Mouse (Mus musculus) lung, postnatal 4 days (tissue): ENCODE data around the gene Glra1.

Experiments
- DNase-seq, 2 experiments: peaks; one replicate each; pipeline ENCODE4 v3.0.0; 2021

Glra1 gene

GRCm38 (mm10) chr11:55517666-55518065 lies 90.3 kb downstream of the Glra1 start:
- no peak for DNase-seq

- peak in 1 of 2 experiments; percentile 15 for DNase-seq
These were observed 96.6 kb downstream of the Glra1 start for GRCm38 (mm10) chr11:55511374-55511773.

- no peak for DNase-seq
These were observed 102.5 kb downstream of the Glra1 start for GRCm38 (mm10) chr11:55505485-55505884.

DNA sequence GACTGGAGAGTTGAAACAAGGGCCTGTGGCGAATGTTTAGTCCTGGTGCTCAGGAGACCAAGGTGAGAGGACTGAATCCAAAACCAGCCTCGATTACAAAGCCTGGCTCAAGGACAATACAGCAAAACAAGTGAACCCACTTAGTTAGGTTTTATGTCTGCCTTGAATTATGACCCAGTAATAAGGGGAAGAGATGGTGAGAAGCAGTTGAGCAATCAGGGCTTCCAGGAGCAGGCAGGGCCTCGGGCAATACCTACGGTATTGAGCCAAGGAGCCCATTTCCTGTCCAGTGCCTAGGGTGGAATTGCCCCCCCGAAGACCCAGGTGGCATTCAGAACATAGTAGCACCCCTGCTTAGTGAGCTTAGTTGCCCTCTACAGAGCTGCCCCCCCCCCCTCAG lies 105.1 kb downstream of the Glra1 start:
- no peak for DNase-seq

DNA sequence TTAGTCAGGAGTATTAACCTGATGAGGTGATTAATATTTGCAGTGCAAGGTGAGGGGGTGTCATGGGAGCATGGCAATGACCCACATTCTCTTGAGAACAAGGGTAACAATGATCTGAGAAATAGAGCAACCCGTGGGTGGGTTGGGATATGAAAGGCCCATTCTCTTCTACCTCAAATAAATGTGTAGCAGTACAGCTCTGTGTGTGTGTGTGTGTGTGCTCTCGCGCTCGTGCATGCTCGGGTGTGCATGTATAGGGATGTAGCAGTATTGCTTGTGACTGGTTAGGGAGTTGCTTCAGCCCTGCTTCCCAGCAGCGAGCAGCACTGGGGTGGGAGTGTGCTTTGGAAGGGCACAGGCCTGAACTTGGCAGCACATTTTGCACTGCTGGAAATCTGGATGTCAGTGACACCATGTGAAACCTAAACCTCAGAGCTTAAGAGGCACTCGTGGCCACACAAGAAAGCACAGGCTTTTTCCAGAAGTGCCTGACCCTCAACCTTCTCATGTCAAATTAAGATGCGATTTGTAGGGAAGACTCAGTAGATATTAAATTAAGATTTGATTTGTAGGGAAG lies 106.0 kb downstream of the Glra1 start:
- DNase-seq, result no peak

DNA sequence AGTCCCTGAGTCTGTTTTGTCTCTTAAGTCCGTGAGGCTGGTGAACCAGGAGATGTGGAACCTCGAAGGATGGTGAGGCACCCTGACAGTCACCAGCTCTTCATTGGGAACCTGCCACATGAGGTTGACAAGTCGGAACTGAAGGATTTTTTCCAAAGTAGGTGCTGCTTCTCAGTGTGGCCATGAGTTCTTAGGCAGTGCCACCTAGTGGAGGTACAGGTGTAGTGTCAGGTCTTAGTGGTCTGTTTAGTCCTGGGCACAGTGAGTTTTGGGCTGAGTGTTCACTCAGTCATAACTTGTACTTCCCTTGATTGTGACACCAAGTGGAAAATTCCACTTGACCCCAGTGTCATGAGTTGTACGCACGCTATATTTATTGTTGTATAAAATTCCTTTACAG lies 110.1 kb downstream of the Glra1 start:
- peak; percentile 29 to 57 for DNase-seq

DNA sequence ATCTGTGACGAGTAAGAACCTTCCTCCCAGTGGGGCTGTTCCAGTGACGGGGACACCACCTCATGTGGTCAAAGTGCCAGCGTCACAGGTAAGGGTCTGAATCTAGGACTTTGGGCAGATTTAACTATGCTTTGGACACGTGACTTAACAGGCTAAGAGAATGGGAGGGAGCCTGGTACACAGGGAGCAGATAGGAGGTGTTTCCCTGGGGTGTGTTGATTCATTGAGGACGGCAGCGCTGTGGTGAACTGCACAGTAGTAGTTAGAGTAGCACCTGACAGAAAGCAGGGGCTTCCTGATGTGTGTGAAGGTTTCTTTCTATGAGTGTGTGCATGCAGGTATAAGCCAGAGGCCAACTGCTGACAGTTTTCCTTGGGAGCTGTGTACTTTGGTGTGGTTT lies 111.8 kb downstream of the Glra1 start:
- DNase-seq, result no peak

DNA sequence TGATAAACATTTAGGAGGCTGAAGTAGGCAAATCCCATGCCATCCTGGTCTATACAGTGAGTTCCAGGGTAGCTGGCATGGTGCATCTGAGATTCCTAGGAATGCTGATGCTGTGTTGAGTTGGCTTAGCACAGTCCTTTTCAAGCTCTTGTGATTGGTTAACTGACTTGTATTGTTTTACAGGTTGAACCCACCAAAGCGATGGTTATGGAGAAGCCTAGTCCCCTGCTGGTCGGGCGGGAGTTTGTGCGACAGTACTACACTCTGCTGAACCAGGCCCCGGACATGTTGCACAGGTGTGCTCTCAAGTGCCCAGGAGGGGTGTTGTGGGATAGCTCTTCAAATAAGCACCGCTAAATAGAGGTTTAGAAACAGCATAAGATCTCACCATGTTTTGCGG lies 122.6 kb downstream of the Glra1 start:
- DNase-seq, result no peak

- no peak for DNase-seq
These were observed 134.8 kb downstream of the Glra1 start for GRCm38 (mm10) chr11:55473219-55473618.

DNA sequence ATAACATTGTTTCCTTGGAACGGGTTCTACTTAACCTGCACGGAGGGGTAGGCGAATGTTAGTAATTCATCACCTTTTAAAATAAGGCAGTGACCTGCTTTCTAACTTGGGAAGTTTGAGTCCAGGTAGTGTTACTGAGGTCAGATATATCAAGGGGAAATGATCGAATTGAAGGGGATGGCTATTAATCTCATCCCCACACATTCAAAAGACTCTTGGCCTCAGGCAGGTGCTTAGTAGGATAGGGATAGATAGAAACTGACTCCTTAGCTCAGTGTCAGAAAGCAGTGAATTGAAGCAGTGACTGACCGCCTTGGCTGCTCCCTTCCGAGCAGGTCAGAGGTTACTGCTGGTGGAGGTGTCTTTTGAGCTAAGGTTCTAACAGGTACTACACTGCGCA lies 136.5 kb downstream of the Glra1 start:
- DNase-seq, result no peak

DNA sequence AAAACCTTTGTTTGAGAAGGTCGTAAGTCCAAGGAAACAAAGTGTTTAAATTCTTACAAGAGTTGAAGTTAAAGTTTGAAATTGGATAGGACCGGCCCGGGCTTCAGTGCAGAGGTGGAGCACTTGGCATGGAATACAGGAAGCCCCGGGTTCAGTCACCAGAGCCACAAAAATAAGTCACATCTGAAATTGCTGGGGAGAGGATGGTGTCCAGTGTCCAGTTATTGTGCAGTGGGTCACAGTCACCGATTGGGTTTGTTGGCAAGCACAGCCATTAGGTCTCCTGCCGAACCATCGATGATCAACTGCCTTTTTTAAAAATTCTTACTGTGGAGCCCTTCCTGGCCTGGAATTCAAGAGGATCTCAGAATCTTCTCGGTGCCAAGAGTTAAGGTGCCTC lies 137.2 kb downstream of the Glra1 start:
- DNase-seq, result no peak

DNA sequence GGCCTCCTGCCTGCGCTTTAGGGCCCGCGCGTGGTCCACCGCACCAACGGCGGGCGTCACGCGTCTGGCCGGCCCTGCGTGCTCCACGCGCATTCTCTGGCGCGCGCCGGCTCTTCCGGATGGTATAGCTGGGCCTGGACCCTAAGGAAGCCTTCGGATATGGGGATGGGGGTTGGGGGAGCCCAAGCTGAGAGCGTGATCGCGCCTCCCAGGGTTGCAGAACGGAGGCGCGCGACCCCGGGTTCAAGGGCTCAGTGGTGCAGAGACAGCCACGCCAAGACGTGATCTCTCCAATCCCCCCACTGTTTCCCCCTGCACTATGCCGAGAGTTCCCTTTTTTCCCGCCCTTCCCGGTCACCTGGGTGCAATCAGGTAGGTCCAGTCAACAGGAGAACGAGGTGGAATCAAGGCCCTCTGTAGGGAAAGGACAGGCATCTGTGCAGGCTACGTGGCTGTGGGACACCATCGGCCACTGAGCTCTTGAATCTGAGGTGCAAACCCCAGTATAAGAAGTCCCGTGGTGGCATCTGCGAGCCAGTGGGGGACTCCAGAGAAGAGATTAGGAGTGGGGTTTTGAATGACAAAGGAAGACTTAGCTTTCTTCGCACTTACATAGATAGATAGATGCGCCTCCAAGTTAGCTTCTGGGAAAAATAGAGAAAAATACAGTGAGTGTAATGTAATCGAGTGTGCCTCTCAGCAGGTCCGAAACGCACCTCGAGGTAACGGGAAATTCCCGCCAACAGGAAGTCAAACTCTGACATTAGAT lies 137.9 kb downstream of the Glra1 start:
- no peak for DNase-seq

GRCm38 (mm10) chr11:55469048-55469843 lies 138.8 kb downstream of the Glra1 start, which contains the start of gene G3bp1:
Gene G3bp1, plus strand, starts transcription at chr11:55469685.
- peak; percentile 100 for DNase-seq

DNA sequence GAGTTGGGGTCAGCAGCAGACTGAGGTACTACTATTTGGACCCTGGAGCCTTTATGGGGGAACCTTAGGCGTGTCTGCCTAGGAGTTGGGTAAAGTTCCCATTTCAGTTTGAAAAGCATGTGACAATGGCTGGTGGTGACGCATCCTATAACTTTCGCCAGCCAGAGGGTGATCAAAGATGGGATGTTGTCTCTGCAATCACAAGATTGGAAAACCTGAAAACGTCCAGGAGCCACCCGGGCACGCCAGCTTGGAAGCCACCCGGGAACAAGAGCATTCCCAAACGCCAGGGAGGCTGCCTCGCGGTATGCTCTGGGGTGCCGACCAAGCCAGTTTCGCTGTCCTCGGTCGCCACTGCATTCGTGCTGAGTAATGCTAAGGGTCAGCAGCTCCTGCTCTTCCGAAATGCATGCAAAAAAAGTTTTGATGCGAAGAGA lies 139.4 kb downstream of the Glra1 start:
- DNase-seq, result no peak

GRCm38 (mm10) chr11:55468012-55468411 lies 140.0 kb downstream of the Glra1 start:
- DNase-seq, result peak; percentile 22 to 43

DNA sequence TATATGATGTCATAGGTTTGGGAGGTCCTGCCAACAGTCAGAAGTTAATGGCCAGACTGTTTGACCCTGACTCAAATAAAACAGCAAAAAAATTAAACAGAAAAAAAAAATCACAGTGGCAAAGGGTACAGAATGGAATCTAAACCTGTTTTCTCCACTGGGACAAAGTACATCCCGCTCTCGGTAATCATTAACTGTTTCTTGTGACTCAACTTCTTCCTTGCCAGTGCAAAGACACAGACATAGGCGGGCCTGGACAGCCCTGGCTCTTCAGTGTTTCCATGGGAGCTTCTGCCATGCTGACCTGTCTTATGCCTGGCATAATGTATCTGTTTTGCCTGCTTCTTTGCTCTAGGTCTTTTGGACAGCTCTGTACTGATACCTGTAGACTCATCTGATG lies 142.8 kb downstream of the Glra1 start:
- DNase-seq, result no peak

- no peak for DNase-seq
These were observed 143.3 kb downstream of the Glra1 start for GRCm38 (mm10) chr11:55464707-55465106.
